Mouse (Mus musculus) myocyte (in vitro differentiated cells): ENCODE data around the gene Polr3gl. TPM values are rescaled to one million over a fixed set of nuclear protein-coding genes. Genes with fewer than 3 reads are reported as not detected.

Experiments used
- H3K27me3 ChIP-seq: one replicate; pipeline ENCODE4 v1.6.1; 2011; ENCODE audit not compliant: control insufficient read depth, insufficient read depth, insufficient read length
- H3K36me3 ChIP-seq: one replicate; pipeline ENCODE4 v1.6.1; 2011; ENCODE audit not compliant: control insufficient read depth, insufficient read depth
- H3K4me2 ChIP-seq: one replicate; pipeline ENCODE4 v1.6.1; 2011; ENCODE audit warnings: low read depth, control low read depth
- H3K4me3 ChIP-seq: one replicate; pipeline ENCODE4 v1.5.1; 2011; ENCODE audit warnings: mild to moderate bottlenecking, control low read depth, moderate library complexity
- H3K79me2 ChIP-seq: one replicate; pipeline ENCODE4 v1.6.1; 2011; ENCODE audit not compliant: control insufficient read depth, insufficient read depth
- H3ac ChIP-seq: one replicate; pipeline ENCODE4 v1.6.1; 2011; ENCODE audit not compliant: control insufficient read depth, insufficient read length
- CEBPB ChIP-seq: IDR thresholded peaks from 2 replicates; pipeline ENCODE4 v1.6.1; 2011; ENCODE audit warnings: mild to moderate bottlenecking, moderate library complexity; ENCODE audit not compliant: poor library complexity, insufficient read depth, severe bottlenecking
- E2F4 ChIP-seq: IDR thresholded peaks from one replicate; pipeline ENCODE4 v1.6.1; 2011; ENCODE audit warnings: mild to moderate bottlenecking, control low read depth, moderate library complexity; ENCODE audit not compliant: insufficient read depth
- MAX ChIP-seq: IDR thresholded peaks from one replicate; pipeline ENCODE4 v1.6.1; 2011; ENCODE audit warnings: low read depth, mild to moderate bottlenecking, control low read depth
- MYOD1 ChIP-seq, 3 experiments: IDR thresholded peaks; one replicate each; pipeline ENCODE4 v1.6.1; 2011; ENCODE audit warnings: control low read depth in 2 of 3, low read depth in 2 of 3, mild to moderate bottlenecking in 2 of 3, moderate library complexity in 1 of 3; ENCODE audit not compliant: insufficient read length in 2 of 3, control insufficient read depth in 1 of 3
- MYOG ChIP-seq, 3 experiments: IDR thresholded peaks; one replicate each; pipeline ENCODE4 v1.6.1; 2011; ENCODE audit warnings: control low read depth in 2 of 3, low read depth in 2 of 3, mild to moderate bottlenecking in 2 of 3; ENCODE audit not compliant: insufficient read length in 2 of 3, control insufficient read depth in 1 of 3, insufficient read depth in 1 of 3
- POLR2A ChIP-seq: IDR thresholded peaks from one replicate; pipeline ENCODE4 v1.6.1; 2011; ENCODE audit warnings: low read depth, mild to moderate bottlenecking, control low read depth, moderate library complexity; ENCODE audit not compliant: insufficient read length
- POLR2AphosphoS2 ChIP-seq: IDR thresholded peaks from one replicate; pipeline ENCODE4 v1.6.1; 2011; ENCODE audit warnings: low read depth, control low read depth; ENCODE audit not compliant: insufficient read length
- REST ChIP-seq: IDR thresholded peaks from one replicate; pipeline ENCODE4 v1.6.1; 2011; ENCODE audit warnings: mild to moderate bottlenecking, control low read depth, moderate library complexity; ENCODE audit not compliant: insufficient read depth, insufficient read length
- SRF ChIP-seq: IDR thresholded peaks from one replicate; pipeline ENCODE4 v1.6.1; 2011; ENCODE audit warnings: low read depth; ENCODE audit not compliant: control insufficient read depth, insufficient read length
- TCF12 ChIP-seq: IDR thresholded peaks from one replicate; pipeline ENCODE4 v1.6.1; 2011; ENCODE audit warnings: mild to moderate bottlenecking, control low read depth; ENCODE audit not compliant: poor library complexity, insufficient read depth, severe bottlenecking
- TCF3 ChIP-seq: IDR thresholded peaks from one replicate; pipeline ENCODE4 v1.6.1; 2011; ENCODE audit warnings: low read depth, control low read depth; ENCODE audit not compliant: insufficient read length
- USF1 ChIP-seq: IDR thresholded peaks from one replicate; pipeline ENCODE4 v1.6.1; 2011; ENCODE audit warnings: low read depth, mild to moderate bottlenecking, control low read depth, moderate library complexity
- polyA plus RNA-seq: library from polyadenylated mRNA; unstranded; fragments of >200 nt; fragmentation: generic; extraction: Trizol; gene quantifications from one replicate; pipeline ENCODE4 v1.2.1, GENCODE M21; 2012; ENCODE audit warnings: missing spikeins

Polr3gl gene
- polyA plus RNA-seq, 1 experiment, result 22.7 TPM

DNA sequence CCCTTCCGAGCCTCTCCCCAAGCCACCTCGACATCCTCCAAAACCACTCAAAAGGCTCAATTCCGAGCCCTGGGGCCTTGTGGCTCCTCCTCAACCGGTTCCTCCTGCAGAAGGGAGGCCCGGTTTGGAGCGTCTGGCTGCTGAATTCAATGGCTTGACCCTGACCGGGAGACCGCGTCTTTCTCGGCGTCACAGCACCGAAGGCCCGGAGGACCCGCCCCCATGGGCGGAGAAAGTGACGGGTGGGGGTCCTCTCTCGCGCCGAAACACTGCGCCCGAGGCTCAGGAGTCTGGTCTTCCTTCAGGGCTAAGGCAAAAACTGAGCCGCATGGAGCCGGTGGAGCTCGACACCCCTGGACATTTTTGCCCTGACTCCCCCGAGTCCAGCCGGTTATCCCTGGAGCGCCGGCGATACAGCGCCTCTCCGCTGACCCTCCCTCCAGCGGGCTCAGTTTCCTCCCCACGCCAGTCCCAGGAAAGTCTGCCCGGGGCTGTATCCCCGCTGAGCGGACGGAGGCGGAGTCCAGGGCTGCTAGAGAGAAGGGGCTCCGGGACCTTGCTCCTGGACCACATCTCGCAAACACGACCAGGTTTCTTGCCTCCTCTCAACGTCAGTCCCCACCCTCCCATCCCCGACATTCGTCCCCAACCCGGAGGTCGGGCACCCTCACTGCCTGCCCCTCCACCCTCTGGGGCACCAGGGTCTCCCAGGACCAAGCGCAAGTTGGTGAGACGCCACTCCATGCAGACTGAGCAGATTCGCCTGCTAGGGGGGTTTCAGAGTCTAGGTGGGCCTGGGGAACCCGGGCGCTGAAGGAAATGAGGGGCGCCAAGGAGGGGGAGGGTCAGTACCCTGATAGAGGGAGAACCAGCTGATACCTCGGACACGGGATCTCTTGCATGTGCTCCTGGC is 4.4 kb upstream of the Polr3gl start:
- Histone ChIP-seq H3K36me3 (peaks cover under 1% of the 10 kb centered on the region), H3ac (peak overlapping the region; percentile 50), H3K4me3 (peak overlapping the region; percentile 51), H3K79me2 (peaks cover 21% of the 10 kb centered on the region), H3K27me3 (no peaks in the 10 kb centered on the region), H3K4me2 (peak overlapping the region; percentile 98)
- TF ChIP-seq POLR2A (peak; percentile 25), MYOG (IDR thresholded peaks at IDR 0.05; ENCODE audit: control insufficient read depth in 1 of 3, insufficient read depth in 1 of 3, insufficient read length in 2 of 3, low read depth in 2 of 3) (no peak), POLR2AphosphoS2 (peak; percentile 26), CEBPB (no peak)

DNA sequence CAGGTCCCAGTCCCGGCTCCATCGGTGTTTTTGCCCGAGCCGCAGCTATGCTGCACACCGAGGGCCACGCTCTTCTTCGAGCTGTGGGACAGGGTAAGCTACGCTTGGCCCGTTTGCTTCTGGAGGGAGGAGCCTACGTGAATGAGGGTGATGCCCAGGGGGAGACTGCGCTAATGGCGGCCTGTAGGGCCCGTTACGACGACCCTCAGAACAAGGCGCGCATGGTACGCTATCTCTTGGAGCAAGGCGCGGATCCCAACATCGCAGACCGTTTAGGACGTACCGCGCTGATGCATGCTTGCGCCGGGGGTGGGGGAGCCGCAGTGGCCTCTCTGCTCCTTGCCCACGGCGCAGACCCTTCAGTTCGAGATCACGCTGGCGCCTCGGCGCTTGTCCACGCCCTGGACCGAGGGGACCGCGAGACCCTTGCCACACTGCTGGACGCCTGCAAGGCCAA is 3.5 kb upstream of the Polr3gl start:
- peak overlapping the region; percentile 98 for H3K4me2 ChIP-seq
- peak overlapping the region; percentile 50 for H3ac ChIP-seq
- H3K36me3 ChIP-seq, result no peaks in the 10 kb centered on the region
- H3K27me3 ChIP-seq, result no peaks in the 10 kb centered on the region
- H3K79me2 ChIP-seq, result peaks cover 18% of the 10 kb centered on the region
- H3K4me3 ChIP-seq, result peak overlapping the region; percentile 51
- TF ChIP-seq POLR2AphosphoS2, result peak; percentile 15
- no peak for TF ChIP-seq SRF
- TF ChIP-seq REST, result peak; percentile 1

DNA sequence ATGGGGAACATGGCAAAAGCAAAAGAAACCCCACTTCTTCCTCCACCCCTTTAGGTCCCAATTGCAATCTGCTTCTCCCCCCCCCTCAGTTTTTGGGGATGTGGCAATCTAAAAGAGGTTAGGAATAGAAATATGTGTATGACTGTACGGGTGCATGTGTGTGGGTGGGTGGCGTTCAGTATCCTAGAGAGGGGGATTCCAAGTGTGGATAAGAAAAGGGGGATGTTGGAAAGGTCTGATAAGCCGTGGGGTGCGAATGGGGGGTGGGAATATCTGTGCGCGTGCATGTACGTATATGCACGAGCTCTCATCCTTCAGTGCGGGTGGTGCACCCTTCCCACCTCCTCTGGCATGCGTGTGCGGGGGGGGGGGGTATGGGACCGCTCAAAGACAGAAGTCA is 2.9 kb upstream of the Polr3gl start:
- peak overlapping the region; percentile 51 for H3K4me3 ChIP-seq
- TF ChIP-seq SRF (no peak), TCF12 (no peak), E2F4 (no peak), USF1 (no peak), CEBPB (no peak), REST (no peak), MYOD1 (IDR thresholded peaks at IDR 0.05; ENCODE audit: control insufficient read depth in 1 of 3, insufficient read length in 2 of 3, low read depth in 2 of 3) (no peak), POLR2AphosphoS2 (no peak)
- H3K4me2 ChIP-seq, result peak overlapping the region; percentile 98
- peaks cover 14% of the 10 kb centered on the region for H3K79me2 ChIP-seq
- H3K27me3 ChIP-seq, result no peaks in the 10 kb centered on the region
- H3ac ChIP-seq, result peak overlapping the region; percentile 50
- no peaks in the 10 kb centered on the region for H3K36me3 ChIP-seq

DNA sequence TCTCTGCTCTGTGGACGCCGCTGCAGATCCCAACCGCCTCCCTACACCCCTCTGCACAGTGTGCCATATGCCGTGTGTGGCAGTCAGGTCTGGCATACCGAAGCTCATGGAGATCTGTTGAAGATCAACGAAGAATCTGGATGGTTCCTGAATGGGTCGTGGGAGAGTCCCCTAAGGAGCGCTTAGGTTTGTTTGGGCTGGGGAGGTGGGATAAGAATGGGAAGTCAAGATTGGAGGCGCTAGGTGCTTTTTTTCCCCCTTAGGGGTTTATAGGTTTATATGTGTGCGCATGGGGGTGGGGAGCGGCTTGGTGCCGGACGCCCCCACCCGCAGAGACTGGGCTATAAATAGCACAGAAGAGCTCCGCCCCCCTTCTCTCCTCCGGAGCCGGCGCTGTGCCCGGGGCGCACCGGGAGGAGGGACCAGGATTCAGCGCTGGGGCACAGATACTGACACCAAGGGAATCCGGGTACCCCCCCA is 2.3 kb upstream of the Polr3gl start, which contains the start of gene Ankrd34a:
TSS of gene Ankrd34a (plus strand) at position 409 of the 480 bp plus-strand sequence.
- H3ac ChIP-seq, result peak within 1 kb of the TSS; percentile 50
- H3K79me2 ChIP-seq, result peaks cover 8% of the 10 kb centered on the region
- peak within 1 kb of the TSS; percentile 51 for H3K4me3 ChIP-seq
- no peaks in the 10 kb centered on the region for H3K27me3 ChIP-seq
- TF ChIP-seq POLR2A (no peak), SRF (no peak), MYOG (IDR thresholded peaks at IDR 0.05; ENCODE audit: control insufficient read depth in 1 of 3, insufficient read depth in 1 of 3, insufficient read length in 2 of 3, low read depth in 2 of 3) (no peak), E2F4 (no peak), MAX (no peak), CEBPB (no peak), REST (no peak), USF1 (no peak), TCF12 (no peak), MYOD1 (IDR thresholded peaks at IDR 0.05; ENCODE audit: control insufficient read depth in 1 of 3, insufficient read length in 2 of 3, low read depth in 2 of 3) (no peak), POLR2AphosphoS2 (no peak), TCF3 (no peak)
- H3K4me2 ChIP-seq, result peak within 1 kb of the TSS; percentile 98
- no peaks in the 10 kb centered on the region for H3K36me3 ChIP-seq

DNA sequence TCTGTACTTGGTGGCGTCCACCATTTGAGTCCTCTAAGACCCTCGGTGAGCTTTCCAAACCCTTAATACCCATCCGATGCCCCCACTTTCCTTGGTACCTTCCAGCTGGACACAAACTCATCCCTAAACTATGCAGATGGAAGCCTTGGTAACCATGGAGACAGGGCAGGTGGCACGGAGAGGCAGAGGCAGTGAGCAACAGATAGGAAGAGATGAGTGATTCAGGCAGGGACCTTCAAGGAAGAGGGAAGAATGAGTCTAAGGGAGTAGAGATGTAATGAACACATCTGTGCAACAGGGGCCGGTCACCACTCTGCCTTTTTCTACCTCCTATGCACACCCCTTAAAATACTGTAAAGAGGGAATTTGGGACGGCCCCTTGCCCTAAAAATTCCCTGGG is 1.7 kb upstream of the Polr3gl start:
- Histone ChIP-seq H3K4me2 (peak overlapping the region; percentile 98), H3K27me3 (no peaks in the 10 kb centered on the region), H3ac (no peak overlapping the region), H3K79me2 (peaks cover 8% of the 10 kb centered on the region), H3K4me3 (peak overlapping the region; percentile 51), H3K36me3 (no peaks in the 10 kb centered on the region)
- TF ChIP-seq POLR2AphosphoS2 (no peak), MYOD1 (IDR thresholded peaks at IDR 0.05; ENCODE audit: control insufficient read depth in 1 of 3, insufficient read length in 2 of 3, low read depth in 2 of 3) (peak in 1 of 3 experiments; percentile 22), REST (no peak), POLR2A (no peak), SRF (no peak), MAX (no peak), MYOG (IDR thresholded peaks at IDR 0.05; ENCODE audit: control insufficient read depth in 1 of 3, insufficient read depth in 1 of 3, insufficient read length in 2 of 3, low read depth in 2 of 3) (no peak), USF1 (no peak)
